Mouse (Mus musculus): Measurements from ENCODE around the gene Slc5a10. TPM values are rescaled to one million over a fixed set of nuclear protein-coding genes. Genes with fewer than 3 reads are reported as not detected.

Gene Slc5a10
- polyA plus RNA-seq (2015; fragmentation: Nextera tagmentation; extraction: Ambion mirVana), result not detected in 2 replicates

DNA sequence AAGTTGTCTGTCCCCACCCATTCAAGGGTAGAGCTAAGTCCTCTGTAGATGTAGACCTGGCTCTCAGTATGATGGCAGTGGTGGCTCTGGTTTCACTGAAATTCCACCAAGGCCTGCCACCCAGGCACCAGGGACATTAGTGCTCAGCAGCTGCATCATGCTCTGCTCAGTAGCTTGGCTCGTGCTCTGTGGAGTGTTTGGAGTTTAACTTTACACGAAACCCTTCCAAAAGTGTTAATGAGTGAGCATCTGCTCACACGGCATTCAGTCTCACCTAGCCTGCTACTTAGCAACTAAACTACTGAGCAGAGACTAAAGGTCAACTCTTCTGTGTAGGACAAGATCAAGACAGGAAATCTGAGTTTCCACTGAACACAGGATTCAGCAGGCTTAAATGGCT is at the start of gene Slc5a10:
Slc5a10 (minus strand) TSS at position 191 of the 400 bp plus-strand sequence.
- no peak within 1 kb of the TSS for H3K4me3 ChIP-seq (replicated peaks)
- DNase-seq (no peak), ATAC-seq (ENCODE audit: low read depth) (no peak)
- no peaks in the 10 kb centered on the region; the same call in 1 of the 2 replicates for H3K4me1 ChIP-seq (replicated peaks)
- no peaks in the 10 kb centered on the region for H3K36me3 ChIP-seq
- WGBS (ENCODE audit: insufficient replicate concordance), result 74% methylated on average over 3 of the region's 3 CpGs
- no peak within 1 kb of the TSS for H3K4me2 ChIP-seq
- H3K9ac ChIP-seq, result no peak within 1 kb of the TSS
- no peaks in the 10 kb centered on the region for H3K9me3 ChIP-seq (replicated peaks)
- no peak within 1 kb of the TSS for H3K27ac ChIP-seq
- peaks cover 3% of the 10 kb centered on the region; the same call in 1 of the 2 replicates for H3K27me3 ChIP-seq

DNA sequence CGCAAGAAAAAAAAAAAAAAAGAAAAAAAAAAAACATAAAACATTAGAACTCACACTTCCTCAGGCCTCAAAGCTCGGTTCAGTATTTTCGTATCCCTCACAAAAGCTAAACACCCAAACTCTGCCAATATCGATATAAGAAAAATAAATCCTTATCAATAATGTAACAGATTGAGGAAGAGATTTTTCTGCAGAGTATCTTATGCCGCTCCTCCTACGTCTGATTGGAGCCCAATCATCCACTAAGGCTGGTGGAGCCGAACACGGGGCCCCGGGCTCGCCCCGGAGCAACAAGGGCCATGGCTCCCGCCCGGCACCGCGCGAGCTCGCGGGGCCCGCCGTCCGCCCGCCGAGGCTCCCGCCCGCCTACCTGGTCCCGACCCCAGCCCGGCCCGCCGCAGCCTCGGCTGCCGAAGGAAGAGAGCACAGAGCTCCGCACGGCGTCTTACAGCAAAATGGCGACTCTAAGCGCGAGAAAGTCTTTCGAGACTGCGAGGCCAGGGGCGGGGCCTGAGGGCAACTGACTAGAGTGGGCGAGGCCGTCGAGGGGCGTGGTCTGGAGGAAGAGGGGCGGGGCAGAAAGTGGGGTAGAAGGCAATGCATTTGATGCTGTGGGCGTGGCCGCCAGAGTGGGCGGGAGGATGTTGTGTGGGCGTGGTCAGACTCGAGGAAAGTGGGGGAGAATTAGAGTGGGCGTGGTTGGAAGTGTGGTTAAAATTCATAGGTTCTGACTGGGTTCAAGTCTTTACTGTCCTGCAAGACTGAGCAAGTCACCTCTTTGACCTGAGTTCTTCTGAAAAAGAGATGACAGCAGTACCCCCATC is 41.2 kb upstream of the Slc5a10 start, which contains the start of gene Prpsap2:
Prpsap2 (minus strand) TSS at position 505 of the 824 bp plus-strand sequence.
- peak within 1 kb of the TSS; percentile 72; the same call in 1 of the 2 replicates for H3K27ac ChIP-seq
- 0 out of 2 replicates have a peak, but pooled peaks cover 3% of the 10 kb centered on the region for H3K36me3 ChIP-seq
- ATAC-seq (ENCODE audit: low read depth) (peak; percentile 89), DNase-seq (peak; percentile 99)
- peak within 1 kb of the TSS; percentile 74 for H3K9ac ChIP-seq
- H3K27me3 ChIP-seq, result no peaks in the 10 kb centered on the region
- peak within 1 kb of the TSS; percentile 72 for H3K4me2 ChIP-seq
- peaks cover 38% of the 10 kb centered on the region for H3K4me1 ChIP-seq (replicated peaks)
- WGBS (ENCODE audit: insufficient replicate concordance), result under 1% methylated on average over 50 of the region's 51 CpGs
- H3K4me3 ChIP-seq (replicated peaks), result peak within 1 kb of the TSS; percentile 66
- no peaks in the 10 kb centered on the region for H3K9me3 ChIP-seq (replicated peaks)

DNA sequence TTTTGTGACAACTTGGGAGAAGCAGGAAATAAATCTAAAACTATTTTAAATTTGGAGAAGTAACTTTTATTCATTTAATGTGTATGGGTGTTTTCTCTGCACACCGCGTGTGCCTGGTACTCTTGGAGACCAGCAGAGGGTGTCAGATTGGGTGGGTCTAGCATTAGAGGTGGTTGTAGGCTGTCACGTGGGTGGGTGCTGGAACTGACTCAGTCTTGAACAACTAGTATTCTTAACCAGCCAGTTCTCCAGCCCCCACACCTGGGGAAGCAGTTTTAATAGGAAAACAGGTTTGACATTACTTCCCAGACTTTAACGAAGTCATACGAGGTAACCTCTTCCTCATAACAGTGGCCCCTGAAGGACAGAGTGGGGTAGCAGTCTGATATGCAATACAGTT is 39.9 kb upstream of the Slc5a10 start:
- Histone ChIP-seq H3K9me3 (replicated peaks) (no peaks in the 10 kb centered on the region), H3K4me1 (replicated peaks) (peaks cover 51% of the 10 kb centered on the region), H3K4me3 (replicated peaks) (no peak overlapping the region), H3K4me2 (peak overlapping the region; percentile 72), H3K9ac (no peak overlapping the region), H3K27ac (no peak overlapping the region), H3K36me3 (peaks cover 5% of the 10 kb centered on the region; the same call in 1 of the 2 replicates), H3K27me3 (no peaks in the 10 kb centered on the region)
- peak; percentile 15 for DNase-seq
- ATAC-seq (ENCODE audit: low read depth), result no peak
- 41% methylated on average over 5 of the region's 5 CpGs for WGBS (ENCODE audit: insufficient replicate concordance)

DNA sequence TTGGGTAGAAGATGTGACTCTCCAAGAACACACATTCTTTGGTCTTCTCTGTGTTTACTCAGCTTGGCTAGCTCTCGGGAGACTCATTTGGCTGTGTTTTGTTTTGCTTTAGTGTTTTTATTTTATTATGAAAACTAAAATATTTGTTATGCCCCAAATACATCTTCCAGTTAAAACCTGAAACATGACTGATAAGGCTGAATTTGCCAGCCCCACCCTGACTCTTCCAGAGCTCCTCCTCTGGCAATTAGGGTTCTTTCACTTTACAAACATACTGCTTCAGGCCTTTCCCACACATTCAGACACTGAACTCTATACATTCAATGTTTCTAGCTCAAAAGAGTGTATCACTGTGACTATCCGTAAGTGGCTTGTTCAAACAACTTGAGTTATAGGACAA is 36.5 kb upstream of the Slc5a10 start:
- Histone ChIP-seq H3K4me2 (peak overlapping the region; percentile 33), H3K36me3 (peaks cover 24% of the 10 kb centered on the region), H3K27me3 (no peaks in the 10 kb centered on the region), H3K4me3 (replicated peaks) (no peak overlapping the region), H3K9ac (peak overlapping the region; percentile 15; the same call in 1 of the 2 replicates), H3K27ac (peak overlapping the region; percentile 70), H3K9me3 (replicated peaks) (no peaks in the 10 kb centered on the region), H3K4me1 (replicated peaks) (peaks cover 55% of the 10 kb centered on the region)
- no peak for ATAC-seq (ENCODE audit: low read depth)
- 62% methylated on average over 2 of the region's 2 CpGs for WGBS (ENCODE audit: insufficient replicate concordance)
- no peak for DNase-seq

DNA sequence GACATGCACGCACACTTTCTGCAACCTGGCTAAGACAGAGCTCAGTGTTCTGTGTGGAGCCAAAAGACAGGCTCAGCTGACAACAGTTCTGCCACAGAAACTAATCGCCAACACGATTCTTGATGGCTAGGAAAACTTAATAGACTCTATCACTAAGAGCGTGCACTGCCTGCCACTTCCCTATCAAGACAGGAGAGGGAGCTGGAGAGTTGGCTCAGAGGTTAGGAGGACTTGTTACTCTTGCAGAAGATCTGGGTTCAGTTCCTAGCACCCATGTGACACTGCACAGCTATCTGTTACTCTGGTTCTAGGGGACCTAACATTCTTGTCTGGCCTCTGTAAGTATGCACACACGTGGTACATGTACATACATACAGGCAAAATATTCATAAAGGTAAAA is 31.0 kb upstream of the Slc5a10 start:
- ATAC-seq (ENCODE audit: low read depth) (no peak), DNase-seq (no peak)
- H3K4me2 ChIP-seq, result no peak overlapping the region
- peaks cover 15% of the 10 kb centered on the region for H3K4me1 ChIP-seq (replicated peaks)
- H3K27me3 ChIP-seq, result no peaks in the 10 kb centered on the region
- peaks cover 40% of the 10 kb centered on the region for H3K36me3 ChIP-seq
- no peak overlapping the region for H3K9ac ChIP-seq
- 67% methylated on average over 5 of the region's 5 CpGs for WGBS (ENCODE audit: insufficient replicate concordance)
- no peak overlapping the region for H3K4me3 ChIP-seq (replicated peaks)
- no peaks in the 10 kb centered on the region for H3K9me3 ChIP-seq (replicated peaks)
- no peak overlapping the region for H3K27ac ChIP-seq

DNA sequence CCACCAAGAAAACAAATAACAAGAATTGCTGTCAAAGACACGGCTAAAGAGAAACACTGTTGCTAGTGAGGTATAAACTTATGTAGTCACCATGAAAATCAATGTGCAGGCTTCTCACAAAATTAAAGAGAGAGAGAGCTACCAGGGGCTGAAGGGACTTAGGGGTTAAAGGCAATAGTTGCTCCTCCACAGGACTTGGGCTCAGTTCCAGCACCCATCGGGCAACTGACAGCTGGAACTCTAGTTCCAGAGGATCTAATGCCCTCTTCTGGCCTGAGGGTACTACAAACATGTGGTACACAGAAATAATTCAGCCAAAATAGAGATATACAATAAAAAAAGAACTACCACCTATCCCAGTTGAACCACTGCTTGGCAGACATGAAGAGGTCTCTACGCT is 26.5 kb upstream of the Slc5a10 start:
- H3K27ac ChIP-seq, result no peak overlapping the region
- no peak overlapping the region for H3K4me3 ChIP-seq (replicated peaks)
- no peak overlapping the region for H3K9ac ChIP-seq
- no peak overlapping the region for H3K4me2 ChIP-seq
- no peak for DNase-seq
- H3K27me3 ChIP-seq, result no peaks in the 10 kb centered on the region
- no peak for ATAC-seq (ENCODE audit: low read depth)
- no peaks in the 10 kb centered on the region for H3K9me3 ChIP-seq (replicated peaks)
- 79% methylated on average over 3 of the region's 3 CpGs for WGBS (ENCODE audit: insufficient replicate concordance)
- peaks cover 28% of the 10 kb centered on the region; the same call in 1 of the 2 replicates for H3K36me3 ChIP-seq
- H3K4me1 ChIP-seq (replicated peaks), result no peaks in the 10 kb centered on the region

DNA sequence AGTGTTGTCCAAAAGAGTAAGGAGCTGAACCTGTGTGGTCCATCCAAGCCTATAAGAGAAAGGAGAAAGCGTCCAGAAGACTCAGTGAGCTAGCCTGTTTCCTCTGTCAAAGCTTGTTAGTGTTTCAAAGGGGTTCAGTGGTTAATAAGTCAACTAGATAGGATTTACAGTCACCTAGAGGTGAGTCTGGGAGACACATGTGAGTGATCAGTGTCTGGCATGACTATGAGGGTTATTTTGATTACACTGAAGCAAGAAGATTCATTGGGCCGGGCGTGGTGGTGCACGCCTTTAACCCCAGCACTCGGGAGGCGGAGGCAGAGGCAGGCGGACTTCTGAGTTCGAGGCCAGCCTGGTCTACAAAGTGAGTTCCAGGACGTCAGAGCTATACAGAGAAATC is 25.2 kb upstream of the Slc5a10 start:
- no peak overlapping the region for H3K9ac ChIP-seq
- peaks cover 20% of the 10 kb centered on the region for H3K36me3 ChIP-seq
- no peaks in the 10 kb centered on the region for H3K9me3 ChIP-seq (replicated peaks)
- no peak for ATAC-seq (ENCODE audit: low read depth)
- WGBS (ENCODE audit: insufficient replicate concordance), result 81% methylated on average over 9 of the region's 9 CpGs
- no peaks in the 10 kb centered on the region for H3K4me1 ChIP-seq (replicated peaks)
- no peak overlapping the region for H3K27ac ChIP-seq
- no peak overlapping the region for H3K4me3 ChIP-seq (replicated peaks)
- H3K4me2 ChIP-seq, result no peak overlapping the region
- DNase-seq, result no peak
- no peaks in the 10 kb centered on the region for H3K27me3 ChIP-seq

DNA sequence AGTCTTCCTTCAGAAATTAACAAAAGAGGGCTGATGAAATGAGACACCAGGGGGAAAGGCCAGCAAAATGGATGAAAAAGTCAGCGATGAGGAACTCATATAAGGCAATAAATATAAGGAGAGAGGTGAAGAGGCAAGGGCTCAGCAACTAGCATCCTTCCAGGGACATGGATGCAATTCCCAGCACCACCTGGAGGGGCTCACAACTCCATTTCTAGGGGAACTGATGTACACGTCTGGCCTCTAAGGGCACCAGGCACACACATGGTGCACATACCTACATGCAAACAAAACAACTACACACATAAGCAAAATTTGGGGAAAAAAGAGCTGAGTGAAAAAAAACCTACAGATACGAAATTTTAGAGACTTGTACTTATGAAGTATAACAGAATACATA is 23.8 kb upstream of the Slc5a10 start:
- Histone ChIP-seq H3K27ac (no peak overlapping the region), H3K4me3 (replicated peaks) (no peak overlapping the region), H3K9ac (no peak overlapping the region), H3K4me2 (no peak overlapping the region), H3K9me3 (replicated peaks) (no peaks in the 10 kb centered on the region), H3K36me3 (peaks cover 29% of the 10 kb centered on the region), H3K27me3 (no peaks in the 10 kb centered on the region), H3K4me1 (replicated peaks) (no peaks in the 10 kb centered on the region)
- WGBS (ENCODE audit: insufficient replicate concordance), result 48% methylated on average over 3 of the region's 3 CpGs
- no peak for DNase-seq
- no peak for ATAC-seq (ENCODE audit: low read depth)

DNA sequence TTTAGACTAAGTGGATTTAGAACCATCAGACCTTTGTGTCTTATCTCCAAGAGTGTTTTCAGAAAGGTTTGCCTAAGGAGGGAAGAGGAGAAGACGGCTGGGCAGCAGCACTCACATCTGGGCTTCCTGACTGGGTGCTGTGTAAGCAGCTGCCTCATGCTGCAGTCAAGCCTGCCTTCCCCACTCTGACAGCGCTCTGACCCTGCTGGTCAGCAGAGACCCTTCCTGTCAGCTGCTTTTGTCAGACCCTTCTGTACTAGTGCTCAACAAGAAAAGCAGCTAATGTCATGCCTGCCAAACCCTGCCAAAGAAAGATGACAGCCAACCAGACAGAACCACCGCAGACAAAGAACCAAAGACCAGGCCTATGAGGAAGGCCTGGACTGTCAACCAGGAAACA is 23.1 kb upstream of the Slc5a10 start:
- H3K4me3 ChIP-seq (replicated peaks), result no peak overlapping the region
- no peaks in the 10 kb centered on the region for H3K4me1 ChIP-seq (replicated peaks)
- H3K9ac ChIP-seq, result no peak overlapping the region
- ATAC-seq (ENCODE audit: low read depth) (no peak), DNase-seq (no peak)
- H3K4me2 ChIP-seq, result no peak overlapping the region
- WGBS (ENCODE audit: insufficient replicate concordance), result 72% methylated on average over 3 of the region's 3 CpGs
- no peaks in the 10 kb centered on the region for H3K9me3 ChIP-seq (replicated peaks)
- no peaks in the 10 kb centered on the region for H3K27me3 ChIP-seq
- H3K27ac ChIP-seq, result no peak overlapping the region
- H3K36me3 ChIP-seq, result peaks cover 33% of the 10 kb centered on the region

DNA sequence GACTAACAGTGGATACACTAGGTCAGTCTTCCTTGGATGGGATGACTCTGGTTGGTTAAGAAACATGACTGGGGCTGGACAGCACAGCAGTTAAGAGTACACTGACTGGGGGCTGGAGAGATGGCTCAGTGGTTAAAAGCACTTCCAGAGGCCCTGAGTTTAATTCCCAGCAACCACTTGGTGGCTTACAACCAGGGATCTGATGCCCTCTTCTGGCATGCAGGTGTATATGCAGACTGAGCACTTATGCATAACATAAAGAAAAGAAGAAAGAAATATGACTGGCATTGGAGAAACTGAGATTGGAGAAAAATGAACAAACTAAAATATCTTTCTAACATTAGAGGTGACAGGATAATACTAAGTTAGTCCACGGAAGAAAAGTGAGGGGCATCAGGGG is 19.9 kb upstream of the Slc5a10 start:
- 92% methylated on average over 1 of the region's 1 CpGs for WGBS (ENCODE audit: insufficient replicate concordance)
- H3K4me3 ChIP-seq (replicated peaks), result no peak overlapping the region
- no peak overlapping the region for H3K27ac ChIP-seq
- DNase-seq, result no peak
- no peaks in the 10 kb centered on the region for H3K27me3 ChIP-seq
- peaks cover 50% of the 10 kb centered on the region for H3K36me3 ChIP-seq
- H3K9ac ChIP-seq, result no peak overlapping the region
- no peaks in the 10 kb centered on the region for H3K4me1 ChIP-seq (replicated peaks)
- no peak overlapping the region for H3K4me2 ChIP-seq
- ATAC-seq (ENCODE audit: low read depth), result no peak
- H3K9me3 ChIP-seq (replicated peaks), result no peaks in the 10 kb centered on the region

DNA sequence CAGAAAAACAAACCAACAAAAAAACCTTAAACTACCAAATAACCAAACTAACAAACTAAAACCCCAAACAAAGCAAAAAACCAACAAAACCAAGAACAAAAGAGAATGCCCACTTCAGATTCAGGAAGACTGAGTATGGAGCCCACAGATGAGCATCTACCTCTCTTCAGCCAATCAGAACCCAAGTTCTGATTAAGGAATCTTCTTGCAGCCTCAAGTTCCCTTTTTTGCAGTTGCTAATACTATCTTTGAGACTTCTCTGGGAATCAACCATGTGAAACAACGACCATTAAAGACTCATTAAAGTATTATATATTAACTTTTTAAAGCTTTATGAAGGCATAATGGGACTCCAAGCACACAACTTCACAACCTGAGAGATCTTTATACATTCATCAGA is 16.7 kb upstream of the Slc5a10 start:
- DNase-seq (no peak), ATAC-seq (ENCODE audit: low read depth) (no peak)
- Histone ChIP-seq H3K4me3 (replicated peaks) (no peak overlapping the region), H3K9ac (no peak overlapping the region), H3K27ac (no peak overlapping the region), H3K4me2 (no peak overlapping the region), H3K36me3 (peaks cover 46% of the 10 kb centered on the region), H3K27me3 (no peaks in the 10 kb centered on the region), H3K9me3 (replicated peaks) (no peaks in the 10 kb centered on the region), H3K4me1 (replicated peaks) (no peaks in the 10 kb centered on the region)
- 74% methylated on average over 1 of the region's 1 CpGs for WGBS (ENCODE audit: insufficient replicate concordance)

DNA sequence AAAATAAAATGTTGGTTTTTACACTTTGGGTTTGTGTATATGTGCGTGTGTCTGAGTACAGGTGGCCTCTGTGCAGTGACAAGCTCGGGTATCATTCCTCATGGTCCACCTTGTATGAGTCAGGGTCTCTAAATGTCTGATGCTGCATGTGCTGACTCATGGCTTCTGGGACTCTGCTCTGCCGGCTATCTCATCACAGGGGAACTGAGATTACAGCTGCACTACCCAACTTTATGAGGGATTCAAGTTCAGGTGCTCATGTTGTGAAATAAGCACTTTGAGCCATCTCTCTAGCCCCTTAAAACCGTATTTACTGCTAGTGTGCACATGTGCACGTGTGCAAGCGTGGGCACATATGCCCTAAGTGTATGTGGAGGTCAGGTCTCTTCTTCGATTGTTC is 12.0 kb upstream of the Slc5a10 start:
- H3K4me1 ChIP-seq (replicated peaks), result peaks cover 7% of the 10 kb centered on the region
- no peak overlapping the region for H3K4me3 ChIP-seq (replicated peaks)
- H3K9ac ChIP-seq, result no peak overlapping the region
- DNase-seq (no peak), ATAC-seq (ENCODE audit: low read depth) (no peak)
- no peaks in the 10 kb centered on the region for H3K27me3 ChIP-seq
- H3K27ac ChIP-seq, result no peak overlapping the region
- 66% methylated on average over 7 of the region's 7 CpGs for WGBS (ENCODE audit: insufficient replicate concordance)
- H3K36me3 ChIP-seq, result peaks cover 33% of the 10 kb centered on the region
- no peak overlapping the region for H3K4me2 ChIP-seq
- no peaks in the 10 kb centered on the region for H3K9me3 ChIP-seq (replicated peaks)

Data from liver, embryonic 13.5 days (tissue).